Mouse (Mus musculus): Measurements from ENCODE around the gene Siglece.

- TF ChIP-seq CTCF (conservative IDR thresholded peaks at IDR 0.05; ENCODE audit: insufficient read depth, insufficient read length, low read depth, low read length) (no peak), POLR2A (IDR thresholded peaks at IDR 0.05; ENCODE audit: low read depth, low read length) (no peak)
These were observed 58.1 kb downstream of the Siglece start for GRCm38 (mm10) chr7:43601884-43602283.

All from kidney, adult 2 months (tissue).